Comparison of ENCODE assay signal across 8 mouse cellular contexts in genomic region chr5:31201742-31202590, GRCm38 (mm10). TPM values are rescaled to one million over a fixed set of nuclear protein-coding genes. Genes with fewer than 3 reads are reported as not detected.
DNase-seq lines count a peak whose midpoint lies in the region; ATAC-seq lines count a peak whose summit lies in the region.

Gene Zfp513 (minus strand): TSS chr5:31202303.

- intact Hi-C loops in gastrocnemius, postnatal 14 days (cut with DNase I; ENCODE audit: low total_unique reads): no loop called here
- intact Hi-C loops in left cerebral cortex, postnatal 10 days (cut with DNase I): no loop called here

- peak; percentile 99 for ATAC-seq in inflammation-experienced regulatory T-cells, adult 6 months
- ATAC-seq in megakaryocyte-erythroid progenitor cell, adult 5-6 weeks (replicated peaks; ENCODE audit: low FRiP score, low TSS enrichment, poor library complexity, severe bottlenecking): peak; percentile 97

- DNase-seq in adrenal gland, adult (ENCODE audit: inconsistent age in 2 of 2, low spot score in 1 of 2): peak; percentile 98 to 99
- DNase-seq in embryo, embryonic 10.5 days (ENCODE audit: low spot score): peak; percentile 98
- peak; percentile 95 for DNase-seq in gastrocnemius, postnatal 14 days
- peak; percentile 97 to 99 for DNase-seq in left cerebral cortex, postnatal 10 days (ENCODE audit: extremely low spot score in 1 of 2, low spot score in 2 of 2)
- DNase-seq in right cerebral cortex, postnatal 25 days: peak; percentile 97
- DNase-seq in urinary bladder, postnatal 4 days (ENCODE audit: low spot score in 2 of 2): peak; percentile 94 to 95

RNA-seq across cellular contexts. Expression of gene Zfp513, which starts in this region (rescaled TPM):
- 1 to 10 TPM; 7.1 TPM for total RNA-seq in gastrocnemius, postnatal 14 days (2021)
- 1 to 10 TPM; 3.5 to 6.1 (median 5.4) TPM for polyA plus RNA-seq in inflammation-experienced regulatory T-cells, adult 6 months (2017; shearing (Covaris generic))
- total RNA-seq in left cerebral cortex, postnatal 10 days (2021): 10 to 100 TPM; 25.0 to 26.5 TPM
- 5.3 and 5.5 TPM in 2 replicates for total RNA-seq in megakaryocyte-erythroid progenitor cell, adult 5-6 weeks (2014; fragmentation: Nextera tagmentation)
- 3.2 and 5.6 TPM in 2 replicates for total RNA-seq in megakaryocyte-erythroid progenitor cell, adult 5-6 weeks (2017)

Comparison
In these comparisons a context has a peak if more than half of its experiments do, and no peak if none do; other contexts are left out.
1. Peak in every context shown above with its lines: DNase-seq and ATAC-seq.